Mouse (Mus musculus) stomach, embryonic 14.5 days (tissue): ENCODE results near the gene Gm8220. TPM values are rescaled to one million over a fixed set of nuclear protein-coding genes. Genes with fewer than 3 reads are reported as not detected.
"Not testable (repeated sequence)": the region's sequence is repeated elsewhere in the genome, so short reads cannot be mapped to it uniquely, and the experiment has no call there.

Experiments
- ATAC-seq: fragments of 200-750 bp; cut with Nextera tagmentation; 2 replicates; pipeline ENCODE4 v1.8.0; 2017; ENCODE audit warnings: low read depth, moderate TSS enrichment; ENCODE audit not compliant: insufficient number of reproducible peaks, insufficient read depth, low FRiP score
- H3K27ac ChIP-seq: fragments of 300-500 bp; sonication (generic); 2 replicates; pipeline ENCODE4 v1.5.1; 2014; ENCODE audit warnings: mild to moderate bottlenecking, low read length, moderate library complexity, mixed read lengths
- H3K27me3 ChIP-seq: fragments of 300-500 bp; sonication (generic); 2 replicates; pipeline ENCODE4 v1.6.1; 2014; ENCODE audit warnings: low read length, control low read depth, mixed read lengths; ENCODE audit not compliant: control insufficient read depth, insufficient read depth
- H3K36me3 ChIP-seq: fragments of 300-500 bp; sonication (generic); 2 replicates; pipeline ENCODE4 v1.6.1; 2014; ENCODE audit warnings: mild to moderate bottlenecking, control low read depth, low read length, moderate library complexity, mixed read lengths; ENCODE audit not compliant: control insufficient read depth, insufficient read depth
- H3K4me1 ChIP-seq: fragments of 300-500 bp; sonication (generic); 2 replicates; pipeline ENCODE4 v1.6.1; 2014; ENCODE audit warnings: low read length, control low read depth, mixed read lengths; ENCODE audit not compliant: control insufficient read depth, insufficient read depth
- H3K4me2 ChIP-seq: fragments of 300-500 bp; sonication (generic); replicated peaks from 2 replicates; pipeline ENCODE4 v1.6.1; 2014; ENCODE audit warnings: low read depth, low read length, control low read depth
- H3K4me3 ChIP-seq: fragments of 300-500 bp; sonication (generic); 2 replicates; pipeline ENCODE4 v1.5.1; 2014; ENCODE audit warnings: low read depth, low read length, control low read depth
- H3K9ac ChIP-seq: fragments of 300-500 bp; sonication (generic); replicated peaks from 2 replicates; pipeline ENCODE4 v1.6.1; 2014; ENCODE audit warnings: low read depth, mild to moderate bottlenecking, control low read depth, low read length, moderate library complexity, mixed read lengths
- H3K9me3 ChIP-seq: fragments of 300-500 bp; sonication (generic); 2 replicates; pipeline ENCODE4 v1.6.1; 2016; ENCODE audit warnings: low read depth, low read length, control low read depth; ENCODE audit not compliant: control insufficient read depth
- WGBS: fragments of 180-500 bp; shearing (Covaris S2); extraction: QIAGEN DNeasy Blood & Tissue Kit; methylation state at CpG from one replicate; pipeline ENCODE4 v1.1.7; 2014; 5-methylcytosine and 5-hydroxymethylcytosine counted together
- polyA plus RNA-seq: library from polyadenylated mRNA; unstranded; fragments of >200 nt; fragmentation: Nextera tagmentation; extraction: Ambion mirVana; gene quantifications from 2 replicates; pipeline ENCODE4 v1.2.1, GENCODE M21; 2014

Gm8220 gene
- not detected in 2 replicates for polyA plus RNA-seq

- H3K4me1 ChIP-seq, H3K36me3 ChIP-seq, H3K27me3 ChIP-seq: not testable (repeated sequence)
These were observed at the start of gene Gm8220 for GRCm38 (mm10) chr14:44285280-44285679. Gene Gm8220, plus strand, starts transcription at chr14:44285580.

GRCm38 (mm10) chr14:44248039-44248438 lies 37.3 kb upstream of the Gm8220 start:
- no peaks in the 10 kb centered on the region for H3K9me3 ChIP-seq
- H3K4me1 ChIP-seq, result no peaks in the 10 kb centered on the region
- H3K36me3 ChIP-seq, result no peaks in the 10 kb centered on the region
- ATAC-seq, result no peak
- H3K9ac ChIP-seq, result no peak overlapping the region
- WGBS, result 92% methylated on average over 16 of the region's 16 CpGs
- no peak overlapping the region for H3K4me3 ChIP-seq
- no peak overlapping the region for H3K27ac ChIP-seq
- H3K4me2 ChIP-seq, result no peak overlapping the region
- no peaks in the 10 kb centered on the region for H3K27me3 ChIP-seq

More at GRCm38 (mm10) chr14:44285280-44285679, at the start of gene Gm8220:
- not testable (repeated sequence) for H3K9me3 ChIP-seq, H3K27ac ChIP-seq, H3K4me3 ChIP-seq, H3K4me2 ChIP-seq, ATAC-seq, H3K9ac ChIP-seq
- 90% methylated on average over 2 of the region's 2 CpGs for WGBS

GRCm38 (mm10) chr14:44312049-44312448 lies 26.7 kb downstream of the Gm8220 start:
- not testable (repeated sequence) for H3K27ac ChIP-seq, ATAC-seq, H3K27me3 ChIP-seq, H3K4me3 ChIP-seq, H3K4me2 ChIP-seq, H3K9ac ChIP-seq, H3K4me1 ChIP-seq, H3K9me3 ChIP-seq, H3K36me3 ChIP-seq
- WGBS, result 86% methylated on average over 4 of the region's 4 CpGs

- H3K27ac ChIP-seq, H3K9me3 ChIP-seq, H3K4me1 ChIP-seq, H3K27me3 ChIP-seq, H3K4me3 ChIP-seq, ATAC-seq, H3K4me2 ChIP-seq, H3K9ac ChIP-seq, H3K36me3 ChIP-seq: not testable (repeated sequence)
- no CpG with 5 or more reads among the region's 2 CpGs for WGBS
These were observed 53.1 kb downstream of the Gm8220 start, which contains the start of gene Gm5930 for GRCm38 (mm10) chr14:44338484-44338883. Gene Gm5930, minus strand, starts transcription at chr14:44338584.

Other genes with a start within 250 kb of the Gm8220 start
- gene Ear2, start 182.9 kb upstream of the Gm8220 start, polyA plus RNA-seq, result 0.36 and 0.76 TPM in 2 replicates
- not detected in 2 replicates for gene Gm3327, start 161.7 kb upstream of the Gm8220 start, polyA plus RNA-seq
- not detected in 2 replicates for gene Gm8212, start 87.9 kb upstream of the Gm8220 start, polyA plus RNA-seq
- gene 4930503E14Rik, start 72.3 kb upstream of the Gm8220 start, polyA plus RNA-seq, result not detected in 2 replicates
- not detected in 2 replicates for gene Gm5930, start 53.0 kb downstream of the Gm8220 start, polyA plus RNA-seq
- not detected in 2 replicates for gene Gm8229, start 79.8 kb downstream of the Gm8220 start, polyA plus RNA-seq
- gene Gm3371, start 125.1 kb downstream of the Gm8220 start, polyA plus RNA-seq, result not detected in 2 replicates
- gene Gm8232, start 148.1 kb downstream of the Gm8220 start, polyA plus RNA-seq, result not detected in 2 replicates
- not detected in 2 replicates for gene BC061237, start 206.9 kb downstream of the Gm8220 start, polyA plus RNA-seq
- gene Gm17093, start 232.7 kb downstream of the Gm8220 start, polyA plus RNA-seq, result not detected in 2 replicates